Mouse (Mus musculus) cerebellum, adult 2 months (tissue): ENCODE measurements at regions not wholly inside any gene's neighbourhood (a gene's known extent, or its start where the extent isn't known, plus 50 kb on each side); places are given as distances from the start of the nearest gene placed in this dataset.

ENCODE experiments used
- CTCF ChIP-seq: fragments of 200-500 bp; IDR thresholded peaks from 2 replicates; pipeline ENCODE4 v1.5.1; 2011; ENCODE audit warnings: low read depth, mild to moderate bottlenecking, control low read depth, low read length, moderate library complexity, borderline replicate concordance; ENCODE audit not compliant: insufficient read depth
- POLR2A ChIP-seq: fragments of 200-500 bp; IDR thresholded peaks from 2 replicates; pipeline ENCODE4 v1.6.1; 2011; ENCODE audit warnings: low read length, control low read depth, borderline replicate concordance; ENCODE audit not compliant: insufficient read depth

GRCm38 (mm10) chr14:45799286-45799685 lies 141.3 kb upstream of the Ddhd1 start:
- TF ChIP-seq POLR2A (no peak), CTCF (no peak)
